Mouse (Mus musculus): ENCODE data around the gene Rpl38. TPM values are rescaled to one million over a fixed set of nuclear protein-coding genes. Genes with fewer than 3 reads are reported as not detected.

The Rpl38 gene
- polyA plus RNA-seq, 1 experiment from 2014 or later: 824 TPM

DNA sequence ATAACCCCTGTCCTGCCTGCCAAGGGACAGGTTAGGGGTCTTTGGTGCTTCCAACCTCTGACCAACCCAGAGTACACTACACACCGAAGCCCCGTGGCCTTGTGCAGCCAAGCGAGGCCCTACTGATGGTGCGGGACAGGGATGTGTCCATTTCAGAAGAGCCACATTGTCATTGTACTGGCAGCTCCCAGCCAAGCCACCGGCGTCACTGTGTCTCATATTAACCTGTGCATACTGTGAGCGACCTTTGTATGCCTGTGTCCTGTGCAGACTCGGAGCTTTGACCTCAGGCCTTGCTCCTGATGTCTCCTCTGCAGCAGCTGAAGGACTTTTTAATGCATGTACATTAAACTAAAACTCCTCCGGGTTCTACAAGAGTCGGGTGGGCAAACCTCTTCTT, 52.2 kb downstream of the Rpl38 start:
- no peaks in the 10 kb centered on the region for H3K9me3 ChIP-seq (ENCODE audit: low read length)
- DNase-seq (ENCODE audit: low spot score) (no peak), ATAC-seq (no peak)
- H3K9ac ChIP-seq (replicated peaks; ENCODE audit: low read depth): no peak overlapping the region
- no peak overlapping the region for H3K4me2 ChIP-seq (replicated peaks; ENCODE audit: low read depth, low read length)
- H3K4me3 ChIP-seq (ENCODE audit: low read depth, low read length): no peak overlapping the region
- no peaks in the 10 kb centered on the region for H3K4me1 ChIP-seq (ENCODE audit: insufficient read depth, low read depth, low read length)
- no peaks in the 10 kb centered on the region for H3K36me3 ChIP-seq (ENCODE audit: insufficient read depth, low read length)
- no peak for TF ChIP-seq CTCF (IDR thresholded peaks at IDR 0.05)
- no peak for TF ChIP-seq EP300 (IDR thresholded peaks at IDR 0.05)
- 90% methylated on average over 10 of the region's 10 CpGs for WGBS
- no peak overlapping the region for H3K27ac ChIP-seq (ENCODE audit: low read length)
- H3K27me3 ChIP-seq (replicated peaks; ENCODE audit: insufficient read depth, low read length): no peaks in the 10 kb centered on the region

Other genes starting within 250 kb of the Rpl38 start
- gene Ttyh2, start 6.9 kb downstream of the Rpl38 start, polyA plus RNA-seq (2015; fragmentation: Nextera tagmentation; extraction: Ambion mirVana): 20.1 and 22.3 TPM in 2 replicates
- gene Dnaic2, start 58.9 kb downstream of the Rpl38 start, polyA plus RNA-seq (2015; fragmentation: Nextera tagmentation; extraction: Ambion mirVana): 6.4 and 7.3 TPM in 2 replicates
- 0.54 and 0.74 TPM in 2 replicates for gene Kif19a, start 96.9 kb downstream of the Rpl38 start, polyA plus RNA-seq (2015; fragmentation: Nextera tagmentation; extraction: Ambion mirVana)
- gene Btbd17, start 127.4 kb downstream of the Rpl38 start, polyA plus RNA-seq (2015; fragmentation: Nextera tagmentation; extraction: Ambion mirVana): 0.15 and 0.20 TPM in 2 replicates
- gene Gpr142, start 130.4 kb downstream of the Rpl38 start, polyA plus RNA-seq (2015; fragmentation: Nextera tagmentation; extraction: Ambion mirVana): not detected in 2 replicates
- 10.4 and 11.1 TPM in 2 replicates for gene Gprc5c, start 182.6 kb downstream of the Rpl38 start, polyA plus RNA-seq (2015; fragmentation: Nextera tagmentation; extraction: Ambion mirVana)
- 4.6 and 5.9 TPM in 2 replicates for gene Cd300a, start 221.5 kb downstream of the Rpl38 start, polyA plus RNA-seq (2015; fragmentation: Nextera tagmentation; extraction: Ambion mirVana)